Mouse (Mus musculus) induced T-regulatory cell, adult 2 months (primary cell): ENCODE measurements around the gene Mup13.
"Not testable (repeated sequence)": the region's sequence is repeated elsewhere in the genome, so short reads cannot be mapped to it uniquely, and the experiment has no call there.

ENCODE experiments used
- DNase-seq: peaks from one replicate; pipeline ENCODE4 v3.0.0-alpha.2; 2012; ENCODE audit warnings: low read depth

Mup13 gene

GRCm38 (mm10) chr4:61228186-61228585 lies at the start of gene Mup13:
Mup13 (minus strand) TSS chr4:61228286.
- not testable (repeated sequence) for DNase-seq
